Mouse (Mus musculus) neural tube, embryonic 12.5 days (tissue): ENCODE measurements around the gene Usp39. TPM values are rescaled to one million over a fixed set of nuclear protein-coding genes. Genes with fewer than 3 reads are reported as not detected.

Experiments used
- ATAC-seq: fragments of 200-750 bp; cut with Nextera tagmentation; 2 replicates; pipeline ENCODE4 v1.8.0; 2017; ENCODE audit warnings: low read depth, mild to moderate bottlenecking, moderate TSS enrichment, moderate library complexity; ENCODE audit not compliant: low FRiP score
- H3K27ac ChIP-seq: fragments of 300-500 bp; sonication (generic); 2 replicates; pipeline ENCODE4 v1.5.1; 2016
- H3K27me3 ChIP-seq: fragments of 300-500 bp; sonication (generic); replicated peaks from 2 replicates; pipeline ENCODE4 v1.6.1; 2016; ENCODE audit warnings: mild to moderate bottlenecking
- H3K36me3 ChIP-seq: fragments of 300-500 bp; sonication (generic); 2 replicates; pipeline ENCODE4 v1.6.1; 2016; ENCODE audit warnings: mild to moderate bottlenecking
- H3K4me1 ChIP-seq: fragments of 300-500 bp; sonication (generic); 2 replicates; pipeline ENCODE4 v1.6.1; 2016
- H3K4me2 ChIP-seq: fragments of 300-500 bp; sonication (generic); replicated peaks from 2 replicates; pipeline ENCODE4 v1.6.1; 2016; ENCODE audit warnings: mild to moderate bottlenecking
- H3K4me3 ChIP-seq: fragments of 300-500 bp; sonication (generic); 2 replicates; pipeline ENCODE4 v1.5.1; 2016
- H3K9ac ChIP-seq: fragments of 300-500 bp; sonication (generic); 2 replicates; pipeline ENCODE4 v1.6.1; 2016; ENCODE audit warnings: mild to moderate bottlenecking
- H3K9me3 ChIP-seq: fragments of 300-500 bp; sonication (generic); 2 replicates; pipeline ENCODE4 v1.6.1; 2016; ENCODE audit warnings: mild to moderate bottlenecking
- WGBS: fragments of 180-500 bp; shearing (Covaris S2); methylation state at CpG from one replicate; pipeline ENCODE4 v1.1.7; 2016; 5-methylcytosine and 5-hydroxymethylcytosine counted together
- polyA plus RNA-seq: library from polyadenylated mRNA; unstranded; fragments of >200 nt; fragmentation: Nextera tagmentation; extraction: Ambion mirVana; gene quantifications from 2 replicates; pipeline ENCODE4 v1.2.1, GENCODE M21; 2016

Usp39 gene
- 63.7 and 64.9 TPM in 2 replicates for polyA plus RNA-seq

DNA sequence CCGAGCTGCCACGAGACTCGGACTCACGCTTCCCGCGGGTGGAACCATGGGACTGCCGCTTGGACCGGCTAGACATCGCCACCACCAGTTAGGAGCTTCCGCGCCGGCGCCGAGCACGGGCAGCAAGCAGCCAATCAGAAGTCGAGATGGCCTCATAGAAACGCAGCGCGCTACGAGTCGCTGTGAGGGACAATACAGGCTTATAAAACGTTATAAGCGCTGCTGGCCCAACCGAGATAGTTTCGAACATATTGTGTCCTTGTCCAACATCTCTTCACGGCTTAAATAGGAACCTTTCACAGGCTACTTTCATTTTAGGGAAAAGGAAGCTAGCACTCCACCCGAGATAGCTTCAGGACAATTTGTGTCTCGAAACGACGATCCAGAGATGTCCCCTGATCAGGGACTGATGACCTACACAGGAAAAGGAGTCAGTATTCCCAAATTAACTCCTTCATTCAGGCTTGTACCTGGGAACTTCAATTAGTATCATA is at the start of gene Usp39:
TSS of gene Usp39 (minus strand) at position 111 of the 494 bp plus-strand sequence.
- WGBS: under 1% methylated on average over 30 of the region's 30 CpGs
- Histone ChIP-seq H3K27me3 (no peaks in the 10 kb centered on the region), H3K36me3 (peaks cover 24% of the 10 kb centered on the region), H3K4me3 (peak within 1 kb of the TSS; percentile 80), H3K27ac (no peak within 1 kb of the TSS), H3K4me2 (peak within 1 kb of the TSS; percentile 90), H3K9me3 (no peaks in the 10 kb centered on the region), H3K4me1 (peaks cover 34% of the 10 kb centered on the region), H3K9ac (peak within 1 kb of the TSS; percentile 89)
- peak; percentile 84 for ATAC-seq

DNA sequence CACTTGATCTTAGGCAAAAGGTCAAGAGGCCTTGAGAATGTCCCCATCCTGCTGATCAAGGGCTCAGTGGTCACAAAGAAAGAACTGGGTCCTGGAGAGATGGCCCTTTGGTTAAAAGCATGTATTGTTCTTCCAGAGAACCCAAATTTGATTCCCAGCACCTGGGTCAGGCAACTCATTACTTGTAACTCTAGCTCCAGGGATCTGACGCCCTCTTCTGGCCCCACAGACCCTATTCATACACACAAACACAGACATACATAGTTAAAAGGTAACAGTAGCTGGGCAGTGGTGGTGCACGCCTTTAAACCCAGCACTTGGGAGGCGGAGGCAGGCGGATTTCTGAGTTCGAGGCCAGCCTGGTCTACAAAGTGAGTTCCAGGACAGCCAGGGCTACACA is 47.4 kb upstream of the Usp39 start:
- Histone ChIP-seq H3K36me3 (no peaks in the 10 kb centered on the region), H3K4me3 (no peak overlapping the region), H3K9me3 (no peaks in the 10 kb centered on the region), H3K4me2 (no peak overlapping the region), H3K9ac (no peak overlapping the region), H3K27ac (no peak overlapping the region), H3K27me3 (peaks cover 15% of the 10 kb centered on the region; the same call in 1 of the 2 replicates), H3K4me1 (peaks cover 11% of the 10 kb centered on the region; the same call in 1 of the 2 replicates)
- 85% methylated on average over 5 of the region's 5 CpGs for WGBS
- ATAC-seq: no peak

DNA sequence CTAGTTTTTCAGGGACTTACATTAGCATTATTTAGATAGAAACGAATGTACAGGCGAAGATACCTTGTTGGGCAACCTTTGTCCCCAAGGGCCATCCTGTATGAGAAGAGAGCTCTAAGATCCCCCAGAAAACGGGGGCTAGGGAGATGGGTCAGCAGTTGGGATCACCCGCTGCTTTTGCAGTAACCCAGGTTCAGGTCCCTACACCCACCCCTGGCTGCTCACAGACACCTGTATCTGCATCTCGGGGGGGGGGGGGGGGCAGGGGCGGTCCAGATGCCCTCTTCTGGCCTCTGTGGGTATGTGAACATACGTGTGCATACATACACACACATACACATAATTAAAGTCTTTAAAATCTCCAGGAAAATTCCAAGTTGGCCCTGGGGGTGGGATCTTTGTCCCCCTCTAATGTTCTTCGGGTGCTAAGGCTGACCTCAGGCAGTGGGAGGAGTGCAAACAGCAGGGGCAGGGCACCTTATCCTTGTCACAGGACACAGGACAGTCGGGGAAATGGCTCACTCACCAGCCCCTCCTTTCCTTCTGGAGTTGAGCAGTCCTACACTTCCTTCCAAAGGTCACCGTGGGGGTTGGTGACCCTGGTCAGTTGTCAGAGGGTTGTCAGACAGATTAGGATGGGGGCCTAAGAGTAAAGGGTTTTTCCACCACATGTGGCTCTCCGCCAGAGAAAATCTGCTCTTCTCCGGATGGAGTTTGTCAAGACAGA is 46.0 kb upstream of the Usp39 start:
- Histone ChIP-seq H3K4me2 (peak overlapping the region; percentile 58), H3K36me3 (no peaks in the 10 kb centered on the region), H3K9me3 (no peaks in the 10 kb centered on the region), H3K9ac (no peak overlapping the region), H3K27ac (no peak overlapping the region), H3K4me3 (no peak overlapping the region), H3K27me3 (peaks cover 15% of the 10 kb centered on the region; the same call in 1 of the 2 replicates), H3K4me1 (peaks cover 11% of the 10 kb centered on the region; the same call in 1 of the 2 replicates)
- 24% methylated on average over 12 of the region's 12 CpGs for WGBS
- no peak for ATAC-seq

DNA sequence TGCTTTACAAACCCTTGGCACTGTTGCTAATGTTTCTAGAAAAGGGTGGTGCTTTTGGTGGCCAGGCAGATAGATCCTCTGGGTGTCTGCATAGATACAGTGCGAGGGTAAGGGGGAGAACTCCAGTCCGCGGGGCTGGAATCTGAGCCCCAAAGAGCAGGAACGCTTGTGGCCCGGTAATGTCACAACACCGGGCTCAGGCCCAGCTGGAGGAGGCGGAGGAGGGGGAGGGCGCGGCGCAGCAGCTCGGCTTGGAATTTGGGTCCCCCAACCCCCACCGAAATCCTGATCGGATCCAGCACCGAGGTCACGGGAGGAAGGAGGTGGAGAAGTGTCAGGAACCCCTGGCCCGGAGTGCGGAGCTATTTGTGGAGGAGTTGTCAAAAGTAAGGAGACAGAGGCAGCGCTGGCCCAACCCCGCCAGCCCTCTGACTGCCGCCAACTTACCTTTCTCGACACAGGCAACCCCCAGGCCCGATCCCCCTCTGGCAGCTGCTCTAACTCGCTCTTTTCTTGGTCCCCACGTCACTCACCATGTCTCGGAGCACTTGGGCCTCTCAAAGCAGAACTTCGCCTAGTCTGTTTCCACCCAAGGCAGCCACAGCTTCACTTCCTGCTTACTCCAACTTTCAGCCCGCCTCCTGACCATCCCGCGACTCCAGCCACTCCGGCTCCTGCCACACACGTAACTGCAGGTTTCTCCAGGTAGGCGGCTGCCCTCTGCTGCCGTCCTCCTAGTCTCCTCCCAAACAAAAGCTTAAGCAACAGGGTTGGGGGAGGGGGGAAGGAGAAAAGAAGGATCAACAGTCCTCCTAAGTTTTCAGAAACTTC is 45.2 kb upstream of the Usp39 start, which contains the start of gene Vamp8:
TSS of gene Vamp8 (minus strand) at position 763 of the 831 bp plus-strand sequence.
- Histone ChIP-seq H3K9ac (peak within 1 kb of the TSS; percentile 45), H3K27me3 (peaks cover 15% of the 10 kb centered on the region; the same call in 1 of the 2 replicates), H3K4me1 (peaks cover 11% of the 10 kb centered on the region; the same call in 1 of the 2 replicates), H3K36me3 (no peaks in the 10 kb centered on the region), H3K4me3 (peak within 1 kb of the TSS; percentile 34), H3K4me2 (peak within 1 kb of the TSS; percentile 58), H3K9me3 (no peaks in the 10 kb centered on the region), H3K27ac (no peak within 1 kb of the TSS)
- 2% methylated on average over 33 of the region's 33 CpGs for WGBS
- peak; percentile 48; the same call in 1 of the 2 replicates for ATAC-seq

DNA sequence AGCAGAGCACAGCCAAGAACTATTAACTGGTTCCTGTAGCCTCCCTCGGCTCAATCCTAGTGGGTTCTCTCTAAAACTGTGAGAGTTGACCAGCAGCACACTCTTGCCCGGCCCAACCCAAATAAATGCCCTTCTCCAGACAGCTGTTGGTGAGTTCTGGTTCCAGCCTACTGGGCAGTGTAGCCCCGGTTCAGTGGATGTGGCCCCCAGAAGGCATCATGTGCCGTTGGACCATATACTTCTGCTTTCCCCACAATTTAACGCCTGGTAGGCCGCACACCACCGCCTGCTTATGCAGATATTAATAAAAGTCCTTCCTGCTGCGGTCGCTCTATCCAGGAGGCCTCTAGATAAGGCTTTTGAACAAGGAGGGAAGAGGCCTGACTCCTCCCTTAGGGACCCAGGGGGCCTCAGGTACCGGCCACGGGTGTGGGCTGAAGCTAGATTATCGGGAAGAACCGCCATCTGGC is 44.5 kb upstream of the Usp39 start:
- peak overlapping the region; percentile 58 for H3K4me2 ChIP-seq
- H3K4me1 ChIP-seq: peaks cover 11% of the 10 kb centered on the region; the same call in 1 of the 2 replicates
- WGBS: 32% methylated on average over 13 of the region's 13 CpGs
- peaks cover 15% of the 10 kb centered on the region; the same call in 1 of the 2 replicates for H3K27me3 ChIP-seq
- no peaks in the 10 kb centered on the region for H3K36me3 ChIP-seq
- H3K4me3 ChIP-seq: peak overlapping the region; percentile 34
- H3K9ac ChIP-seq: 0 out of 2 replicates have a peak overlapping the region, but pooled peaks have one; percentile 45
- ATAC-seq: no peak
- H3K27ac ChIP-seq: no peak overlapping the region
- no peaks in the 10 kb centered on the region for H3K9me3 ChIP-seq

DNA sequence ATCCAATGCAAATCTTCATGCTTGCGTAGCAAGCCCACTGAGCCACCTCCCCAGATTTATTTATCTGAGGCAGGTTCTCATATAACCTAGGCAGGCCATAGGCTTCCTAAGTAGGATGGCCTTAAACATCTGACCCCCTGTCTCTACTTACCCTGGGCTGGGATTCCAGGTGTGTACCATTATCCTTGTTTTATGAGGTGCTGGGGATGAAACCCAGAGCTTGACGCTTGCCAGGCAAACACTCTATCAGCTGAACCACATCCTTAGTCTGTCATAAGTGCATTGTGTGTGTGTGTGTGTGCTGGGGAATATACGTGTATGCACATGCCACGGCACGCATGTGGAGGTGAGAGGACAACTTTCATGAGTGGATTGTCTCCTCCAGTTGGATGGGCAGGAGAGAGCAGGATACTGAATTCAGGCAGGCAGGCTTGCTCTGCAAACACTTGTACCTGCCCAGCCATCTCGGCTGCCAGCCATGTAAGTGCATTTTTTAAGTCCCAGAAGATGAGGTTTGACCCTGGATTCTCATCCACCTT is 43.9 kb upstream of the Usp39 start:
- WGBS: 85% methylated on average over 6 of the region's 6 CpGs
- H3K4me2 ChIP-seq: no peak overlapping the region
- peaks cover 15% of the 10 kb centered on the region; the same call in 1 of the 2 replicates for H3K27me3 ChIP-seq
- peaks cover 11% of the 10 kb centered on the region; the same call in 1 of the 2 replicates for H3K4me1 ChIP-seq
- H3K36me3 ChIP-seq: no peaks in the 10 kb centered on the region
- no peak overlapping the region for H3K4me3 ChIP-seq
- H3K9ac ChIP-seq: no peak overlapping the region
- no peaks in the 10 kb centered on the region for H3K9me3 ChIP-seq
- ATAC-seq: no peak
- no peak overlapping the region for H3K27ac ChIP-seq

DNA sequence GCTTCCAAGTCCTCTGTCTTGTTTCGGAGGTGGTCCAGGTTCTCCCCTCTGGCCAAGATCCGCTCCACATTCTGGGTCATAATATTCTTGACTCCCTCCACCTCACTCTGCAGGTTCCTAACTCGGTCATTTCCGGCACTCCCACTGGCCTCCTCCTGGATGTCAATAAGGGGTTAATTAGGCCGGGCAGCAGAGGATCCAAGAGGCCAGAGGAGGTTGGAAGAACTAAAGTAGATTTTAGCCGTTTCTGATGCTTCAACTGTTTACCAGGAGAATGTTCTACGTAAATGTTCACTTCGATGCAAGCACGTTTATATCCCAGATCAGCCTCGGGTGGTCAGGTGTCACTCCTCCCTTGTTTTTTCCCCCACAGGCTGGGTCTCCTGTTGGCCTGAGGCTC is 43.3 kb upstream of the Usp39 start:
- Histone ChIP-seq H3K36me3 (no peaks in the 10 kb centered on the region), H3K27ac (no peak overlapping the region), H3K4me2 (no peak overlapping the region), H3K27me3 (peaks cover 15% of the 10 kb centered on the region; the same call in 1 of the 2 replicates), H3K9me3 (no peaks in the 10 kb centered on the region), H3K9ac (no peak overlapping the region), H3K4me3 (no peak overlapping the region), H3K4me1 (peaks cover 11% of the 10 kb centered on the region; the same call in 1 of the 2 replicates)
- ATAC-seq: no peak
- 68% methylated on average over 10 of the region's 10 CpGs for WGBS

DNA sequence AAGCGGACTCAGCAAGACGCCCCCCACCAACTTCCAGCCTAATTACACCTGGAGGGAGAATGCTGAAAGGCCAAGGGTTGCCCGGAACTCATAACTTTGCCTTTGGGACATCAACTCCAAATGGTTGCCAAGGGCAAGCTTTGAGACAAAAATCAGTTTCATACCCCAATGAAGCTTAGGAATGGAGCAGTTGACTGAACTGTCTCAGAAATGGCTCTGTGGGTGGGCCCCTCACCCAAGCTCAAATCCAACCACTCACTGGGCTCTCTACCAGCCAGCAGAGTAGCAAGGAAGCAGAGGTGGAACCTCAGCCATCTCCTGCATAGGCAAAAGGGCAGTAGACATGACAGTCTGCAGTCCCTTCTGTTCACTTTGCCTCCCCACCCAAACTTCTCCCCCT is 42.8 kb upstream of the Usp39 start:
- ATAC-seq: no peak
- Histone ChIP-seq H3K4me3 (no peak overlapping the region), H3K4me1 (peaks cover 11% of the 10 kb centered on the region; the same call in 1 of the 2 replicates), H3K27ac (no peak overlapping the region), H3K4me2 (no peak overlapping the region), H3K27me3 (peaks cover 15% of the 10 kb centered on the region; the same call in 1 of the 2 replicates), H3K9me3 (no peaks in the 10 kb centered on the region), H3K9ac (no peak overlapping the region), H3K36me3 (no peaks in the 10 kb centered on the region)
- WGBS: 79% methylated on average over 3 of the region's 3 CpGs

DNA sequence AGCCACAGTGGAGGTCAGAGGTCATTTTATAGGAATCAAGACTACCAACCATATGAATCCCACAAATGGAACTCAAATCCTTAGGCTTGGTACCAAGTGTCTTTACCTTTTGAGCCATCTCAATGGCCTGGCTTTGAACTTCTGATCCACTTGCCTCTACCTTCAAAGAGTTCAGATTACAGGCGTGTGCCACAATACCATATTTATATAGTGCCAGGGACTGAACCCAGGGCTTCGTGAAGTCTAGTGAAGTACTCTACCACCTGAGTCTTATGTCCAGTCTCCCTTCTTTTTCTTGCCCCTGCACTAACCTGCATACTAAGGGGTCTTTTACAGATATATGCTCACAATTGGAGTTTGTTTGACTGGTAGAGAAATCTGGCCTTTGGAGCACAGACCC is 41.6 kb upstream of the Usp39 start:
- Histone ChIP-seq H3K9ac (no peak overlapping the region), H3K4me3 (no peak overlapping the region), H3K36me3 (no peaks in the 10 kb centered on the region), H3K4me1 (peaks cover 11% of the 10 kb centered on the region; the same call in 1 of the 2 replicates), H3K9me3 (no peaks in the 10 kb centered on the region), H3K27me3 (peaks cover 15% of the 10 kb centered on the region; the same call in 1 of the 2 replicates), H3K27ac (no peak overlapping the region), H3K4me2 (no peak overlapping the region)
- no peak for ATAC-seq
- WGBS: 87% methylated on average over 2 of the region's 2 CpGs

DNA sequence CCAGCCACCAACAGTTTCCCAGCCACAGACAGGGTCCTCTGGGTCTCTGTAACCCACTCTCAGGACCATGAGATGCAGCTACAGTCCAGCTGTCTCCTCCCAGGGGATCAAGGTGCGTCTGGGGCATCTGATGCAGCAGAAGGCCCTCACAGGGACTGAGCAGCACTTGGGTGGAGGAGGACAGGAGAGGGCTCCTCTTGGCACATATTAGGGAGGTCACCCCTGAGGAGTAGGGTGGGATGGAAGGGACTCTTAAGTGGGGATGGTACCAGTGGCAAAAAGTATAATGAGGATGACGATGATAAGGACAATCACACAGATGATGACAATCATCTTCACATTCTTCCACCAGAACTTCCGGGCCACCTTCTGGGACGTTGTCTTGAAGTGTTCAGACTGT is 40.3 kb upstream of the Usp39 start:
- Histone ChIP-seq H3K27me3 (peaks cover 14% of the 10 kb centered on the region), H3K27ac (no peak overlapping the region), H3K4me1 (peaks cover 12% of the 10 kb centered on the region), H3K9ac (no peak overlapping the region), H3K9me3 (no peaks in the 10 kb centered on the region), H3K4me2 (no peak overlapping the region), H3K36me3 (no peaks in the 10 kb centered on the region), H3K4me3 (no peak overlapping the region)
- ATAC-seq: no peak
- 89% methylated on average over 4 of the region's 4 CpGs for WGBS

DNA sequence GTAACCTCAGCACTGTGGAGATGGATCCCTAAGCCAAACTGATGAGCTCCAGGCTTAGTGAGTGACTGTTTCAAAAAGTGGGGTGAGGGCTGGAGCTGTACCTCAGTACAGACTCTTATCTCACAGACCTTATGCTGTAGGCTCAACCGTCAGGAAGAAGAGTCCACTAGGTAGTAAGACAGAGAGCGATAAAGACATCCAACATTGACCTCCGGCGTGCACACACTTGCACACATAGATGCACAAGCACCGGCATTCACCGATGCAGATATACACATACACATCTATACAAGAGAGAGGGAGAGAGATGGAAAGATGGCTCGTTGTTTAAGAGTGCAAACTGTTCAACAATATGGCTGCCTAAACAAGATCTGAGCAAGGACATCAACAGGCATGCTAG is 39.0 kb upstream of the Usp39 start:
- Histone ChIP-seq H3K4me2 (no peak overlapping the region), H3K9me3 (no peaks in the 10 kb centered on the region), H3K4me1 (peaks cover 8% of the 10 kb centered on the region; the same call in 1 of the 2 replicates), H3K9ac (no peak overlapping the region), H3K27me3 (peaks cover 17% of the 10 kb centered on the region), H3K36me3 (no peaks in the 10 kb centered on the region), H3K27ac (no peak overlapping the region), H3K4me3 (no peak overlapping the region)
- no peak for ATAC-seq
- WGBS: 93% methylated on average over 7 of the region's 7 CpGs
